Mouse (Mus musculus): ENCODE measurements around the gene Kif9.

Kif9 gene

DNA sequence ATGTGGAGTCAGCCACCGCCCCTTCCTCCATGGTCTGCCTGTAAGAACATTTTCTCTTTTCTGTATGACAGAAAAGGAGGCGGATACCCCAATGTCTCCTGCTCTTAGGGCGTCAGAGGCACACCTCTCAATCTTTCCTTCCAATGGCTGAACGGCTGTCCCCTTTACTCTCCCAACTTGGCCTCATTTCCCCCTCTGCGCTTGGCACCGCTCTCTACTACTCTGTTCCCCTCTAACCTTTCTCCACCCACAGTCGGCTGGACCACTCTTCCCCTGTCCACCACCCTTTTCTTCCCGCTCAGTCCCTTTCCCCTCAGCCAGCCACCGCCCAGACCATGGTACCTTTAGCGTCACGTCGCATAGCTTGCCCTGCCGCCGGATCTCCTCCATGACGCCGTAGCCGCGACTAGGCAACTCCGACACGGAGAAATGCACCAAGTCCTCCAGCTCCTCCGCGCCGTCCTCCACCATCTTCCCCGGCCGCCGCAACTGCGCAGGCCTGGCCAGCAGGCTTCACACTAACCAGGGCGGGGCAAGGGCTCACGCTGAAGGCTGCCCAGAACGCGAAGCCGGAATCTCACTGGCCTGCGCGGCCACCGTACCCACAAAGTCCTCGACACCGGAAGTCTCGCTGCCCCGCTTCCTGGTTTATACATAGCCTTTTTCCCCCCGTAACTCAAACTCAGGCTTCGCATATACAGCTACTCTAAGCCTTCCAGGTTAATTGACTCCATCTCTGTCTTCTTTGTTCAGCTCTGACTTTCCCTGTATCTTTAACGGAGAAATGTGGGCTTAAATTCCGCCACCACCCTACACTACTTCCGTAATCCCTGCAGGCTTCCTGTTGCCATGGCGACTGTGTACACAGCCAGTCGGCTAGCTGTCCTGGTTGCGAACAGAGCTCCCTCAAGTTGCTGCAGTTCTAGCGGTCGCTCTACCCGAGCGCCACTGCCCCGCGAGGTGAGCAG is at the start of gene Kif9, which contains the start of gene Klhl18:
Gene Kif9, plus strand, starts transcription at position 835 of the 968 bp plus-strand sequence.
Gene Klhl18, minus strand, starts transcription at position 571 of the 968 bp plus-strand sequence.
- peak; percentile 99 for DNase-seq

DNA sequence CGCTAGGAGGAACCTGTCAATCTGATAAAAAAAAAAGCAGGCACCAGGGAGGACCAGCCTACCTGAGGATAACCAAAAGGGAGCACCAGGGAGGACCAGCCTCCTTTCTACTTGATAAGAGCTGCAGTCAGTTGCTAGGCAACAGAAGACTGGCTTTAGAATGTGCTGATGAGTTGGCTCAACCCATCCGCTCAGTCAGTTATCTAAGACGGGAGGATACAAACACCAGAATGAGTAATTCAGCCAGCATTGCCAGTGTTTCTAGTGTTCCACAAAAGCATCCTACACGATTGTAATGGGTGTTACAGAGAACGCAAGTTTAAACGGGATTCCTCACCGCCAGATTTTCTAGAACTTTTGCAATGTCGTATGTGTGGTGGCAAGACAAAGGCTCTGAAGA is 45.5 kb upstream of the Kif9 start:
- no peak for DNase-seq

DNA sequence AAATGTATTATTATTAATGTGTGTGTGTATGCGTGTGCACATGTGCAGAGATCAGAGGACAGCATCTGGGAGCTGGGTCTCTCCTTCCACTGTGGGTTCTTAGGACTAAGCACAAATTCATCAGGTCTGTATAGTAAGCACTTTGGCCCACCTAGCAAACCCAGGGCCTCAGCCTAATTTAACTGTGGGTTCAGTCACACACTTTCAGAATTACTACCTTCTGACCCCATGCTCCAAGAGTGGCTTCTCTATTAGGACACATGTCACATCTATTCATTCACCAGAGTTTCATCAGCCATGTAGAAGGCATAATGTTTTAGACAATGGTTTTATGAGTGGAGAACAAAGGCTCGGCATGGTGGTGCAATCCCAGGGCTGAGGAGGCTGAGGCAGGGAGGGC is 43.7 kb upstream of the Kif9 start:
- DNase-seq, result no peak

DNA sequence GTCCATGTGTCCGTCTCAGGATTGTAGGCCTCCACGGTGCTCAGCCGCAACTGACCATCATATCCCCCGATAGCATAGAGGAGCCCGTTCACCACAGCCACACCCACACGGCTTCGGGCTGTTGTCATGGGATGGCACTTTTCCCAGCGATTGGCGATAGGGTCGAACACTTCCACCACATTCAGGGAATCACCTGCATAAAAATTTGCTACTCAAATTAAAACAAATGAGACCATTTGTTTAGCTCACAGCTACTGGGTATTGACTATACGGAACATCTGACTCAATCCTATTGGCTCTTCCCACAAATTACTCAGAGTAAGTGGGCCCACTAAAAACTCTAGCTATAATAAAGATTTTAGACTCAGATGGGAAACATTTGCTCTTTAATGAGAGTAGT is 40.7 kb upstream of the Kif9 start:
- no peak for DNase-seq

DNA sequence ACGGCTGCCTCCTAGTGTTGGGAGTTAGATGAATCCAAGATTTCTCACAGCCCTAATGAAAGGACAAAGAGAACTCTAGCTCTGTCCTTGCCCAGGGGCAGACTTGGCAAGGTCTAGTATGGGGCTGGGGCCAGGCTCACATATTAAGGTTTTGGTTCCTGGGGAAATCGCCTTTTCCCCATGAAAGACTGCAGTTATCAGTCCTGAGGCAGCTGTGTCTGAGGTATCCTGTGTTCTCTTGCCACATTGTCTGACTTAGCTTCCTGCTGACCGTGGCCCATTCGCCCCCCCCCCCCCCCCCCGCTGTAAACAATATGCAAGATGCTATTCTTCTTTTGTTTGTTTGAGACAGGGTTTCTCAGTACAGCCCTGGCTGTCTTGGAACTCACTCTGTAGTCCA is 36.7 kb upstream of the Kif9 start:
- peak; percentile 35 for DNase-seq

DNA sequence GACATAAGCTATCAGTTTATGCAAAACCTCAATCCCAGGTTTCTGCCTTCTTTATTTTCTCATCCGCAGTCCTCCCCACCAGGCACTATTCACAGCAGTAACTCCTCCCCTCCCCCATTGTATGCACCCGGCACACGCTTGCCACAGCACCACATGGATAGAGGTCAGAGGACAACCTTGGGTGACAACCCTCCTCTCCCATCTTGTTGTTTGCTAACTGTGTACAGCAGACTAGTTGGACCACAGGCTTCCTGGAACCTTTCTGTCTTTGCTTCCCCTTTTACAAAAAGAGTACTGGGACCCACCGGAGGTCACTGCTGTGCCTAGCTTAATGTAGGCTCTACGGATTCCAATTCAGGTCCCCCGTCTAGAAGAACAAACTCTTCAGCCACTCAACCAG is 36.2 kb upstream of the Kif9 start:
- no peak for DNase-seq

DNA sequence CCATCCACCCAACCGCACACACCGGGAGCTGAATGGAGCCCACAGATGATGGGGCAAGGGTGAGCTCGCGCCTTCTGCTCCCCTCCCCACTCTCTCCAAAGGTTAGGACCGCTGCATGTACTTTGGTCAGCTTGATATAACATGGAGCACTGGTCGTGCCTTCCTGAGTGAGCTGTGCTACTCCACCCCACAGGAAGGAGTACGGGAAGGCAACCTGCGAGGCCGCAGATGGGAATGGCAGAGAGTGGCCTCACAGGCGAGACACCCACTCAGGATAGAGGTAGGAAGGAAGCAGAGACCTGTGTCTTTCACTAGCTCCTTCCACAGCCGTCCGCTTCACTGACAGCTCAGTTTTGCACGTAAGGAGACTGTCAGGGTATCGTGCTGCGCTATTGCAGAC is 28.4 kb upstream of the Kif9 start:
- DNase-seq, result no peak

DNA sequence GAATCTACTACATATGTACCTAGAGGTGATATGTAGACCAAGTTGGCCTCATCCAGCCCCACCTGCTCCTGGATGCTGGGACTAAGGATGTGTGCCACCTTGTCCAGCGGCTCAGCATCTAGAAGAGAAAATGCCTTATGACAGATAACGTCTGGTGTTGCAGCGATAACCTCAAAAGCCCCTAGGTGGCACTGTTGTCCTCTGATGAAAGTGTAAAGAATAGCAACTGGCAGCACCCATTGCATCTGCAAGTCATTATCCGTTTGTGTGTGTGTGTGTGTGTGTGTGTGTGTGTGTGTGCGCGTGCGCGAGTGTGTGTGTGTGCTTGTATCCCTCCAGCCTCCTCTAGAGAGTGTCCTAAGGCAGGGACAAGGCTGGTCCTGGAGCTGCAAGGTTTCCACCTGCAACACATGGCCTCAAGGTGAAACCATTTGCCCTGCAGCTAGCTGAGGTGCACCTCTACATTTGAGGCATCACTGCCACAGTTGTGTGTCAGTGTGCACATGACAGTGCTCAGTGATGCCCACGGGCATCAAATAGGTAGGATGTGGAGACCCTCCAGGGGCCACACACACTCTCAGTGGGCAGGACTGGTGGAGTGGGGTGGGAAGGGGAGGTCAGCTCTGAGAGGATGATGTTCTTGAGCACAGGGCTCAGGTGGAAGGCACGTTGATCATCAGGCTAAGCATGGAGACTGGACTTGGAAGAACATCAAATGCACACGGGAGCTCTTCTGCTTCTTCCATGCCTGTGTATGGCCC is 27.7 kb upstream of the Kif9 start:
- peak; percentile 90 for DNase-seq

DNA sequence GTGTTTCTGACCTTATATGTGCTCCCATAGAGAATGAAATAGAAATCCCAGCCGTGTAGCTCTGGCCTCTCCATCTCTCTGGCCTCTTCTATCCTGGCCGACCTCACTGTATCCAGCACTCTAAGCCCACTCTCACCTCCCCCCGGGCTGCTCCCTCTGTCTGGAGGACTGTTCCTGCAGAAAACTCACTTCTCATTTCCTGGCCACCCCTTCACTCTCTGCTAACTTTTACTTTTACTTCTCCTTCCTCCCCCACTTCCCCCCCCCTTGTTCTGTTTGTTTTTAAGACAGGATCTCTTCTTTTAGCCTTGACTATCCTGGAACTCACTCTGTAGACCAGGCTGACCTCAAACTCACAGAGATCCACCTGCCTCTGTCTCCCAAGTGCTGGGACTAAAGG is 24.2 kb upstream of the Kif9 start:
- DNase-seq, result no peak

DNA sequence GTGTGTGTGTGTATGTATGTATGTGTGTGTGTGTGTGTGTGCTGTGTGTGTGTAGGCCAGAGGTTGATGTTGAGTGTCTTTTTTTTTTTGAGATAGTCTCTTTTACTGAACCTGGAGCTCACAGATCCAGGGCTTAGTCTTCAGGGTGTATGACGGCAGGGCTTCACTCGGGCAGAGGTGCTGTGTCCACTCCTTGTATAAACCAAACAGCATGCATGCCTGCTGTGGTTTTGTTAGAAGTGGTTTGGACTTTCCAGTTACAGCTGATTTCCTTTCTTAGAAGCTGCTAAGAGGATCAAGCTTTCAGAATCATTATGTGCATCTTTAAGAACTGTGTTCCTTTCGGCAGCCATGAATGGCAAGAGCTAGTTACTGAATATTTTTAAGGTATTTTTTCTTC is 18.8 kb upstream of the Kif9 start:
- DNase-seq, result no peak

DNA sequence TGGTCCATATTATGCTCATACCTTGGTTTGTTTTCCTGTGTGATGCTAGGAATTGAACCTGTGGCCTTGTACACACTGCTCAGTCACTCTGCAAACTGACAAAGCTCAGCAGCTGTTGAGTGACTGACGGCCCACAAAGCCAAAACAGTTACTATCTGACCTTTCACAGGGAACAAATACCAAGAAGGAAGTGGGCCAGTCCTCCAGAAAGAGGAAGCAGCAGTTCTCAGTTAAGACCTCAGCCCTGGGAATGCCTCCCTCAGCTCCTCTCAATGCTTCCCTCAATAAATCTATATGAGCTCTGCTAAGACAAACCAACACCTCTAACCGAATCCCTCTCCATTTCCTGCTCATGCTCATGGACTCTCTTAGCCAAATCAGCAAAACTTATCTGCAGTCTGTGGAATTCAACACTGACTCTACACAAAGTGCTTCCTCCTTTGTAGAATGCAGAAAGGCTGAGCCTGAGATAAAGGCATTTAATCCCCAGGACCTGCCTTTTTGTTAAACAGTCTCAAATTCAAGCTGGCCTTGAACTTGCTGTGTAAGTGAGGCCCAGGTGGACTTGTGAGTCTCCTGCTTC is 17.5 kb upstream of the Kif9 start:
- DNase-seq, result peak; percentile 64

DNA sequence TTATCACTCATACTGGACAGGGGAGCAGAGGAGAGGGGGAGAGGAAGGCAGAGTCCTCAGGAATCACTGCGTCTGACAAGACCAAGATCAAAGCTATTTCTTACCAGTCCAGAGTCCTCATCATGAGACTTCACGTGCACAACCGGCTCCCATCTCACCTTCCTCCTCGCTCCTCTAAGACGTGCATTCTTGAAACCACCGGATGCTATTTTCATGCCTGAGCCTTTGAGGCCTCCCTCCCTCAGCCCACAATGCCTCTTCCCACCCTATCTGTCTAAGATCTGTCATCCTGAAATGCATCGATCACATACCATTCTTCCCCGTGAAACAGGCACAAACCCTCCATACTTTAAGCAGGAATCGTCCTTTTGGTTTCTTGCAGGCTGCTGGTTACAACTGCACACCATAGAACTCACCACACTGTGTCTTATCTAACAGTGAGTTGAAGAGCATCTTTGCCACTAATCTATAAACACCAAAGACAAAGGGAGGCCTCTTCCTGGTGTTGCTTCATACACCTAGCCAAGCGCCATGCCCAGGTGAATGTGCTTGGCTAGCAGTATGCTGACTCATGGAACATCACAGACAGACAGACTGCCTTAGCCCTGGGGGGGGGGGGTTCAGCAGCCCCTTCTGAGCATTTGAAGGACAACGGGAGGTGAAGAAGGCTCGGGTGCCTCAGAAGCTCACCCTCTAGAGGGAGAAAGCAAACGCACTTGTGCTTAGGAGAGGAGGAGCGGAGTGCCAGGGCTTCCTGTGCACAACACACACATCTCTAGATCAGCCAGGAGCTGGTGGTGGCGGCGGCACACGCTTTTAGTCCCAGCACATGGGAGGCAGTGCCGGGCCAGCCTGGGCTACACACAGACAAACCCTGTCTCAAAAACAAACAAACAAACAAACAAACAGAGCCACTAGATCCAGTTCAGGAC is 15.6 kb upstream of the Kif9 start:
- DNase-seq, result no peak

DNA sequence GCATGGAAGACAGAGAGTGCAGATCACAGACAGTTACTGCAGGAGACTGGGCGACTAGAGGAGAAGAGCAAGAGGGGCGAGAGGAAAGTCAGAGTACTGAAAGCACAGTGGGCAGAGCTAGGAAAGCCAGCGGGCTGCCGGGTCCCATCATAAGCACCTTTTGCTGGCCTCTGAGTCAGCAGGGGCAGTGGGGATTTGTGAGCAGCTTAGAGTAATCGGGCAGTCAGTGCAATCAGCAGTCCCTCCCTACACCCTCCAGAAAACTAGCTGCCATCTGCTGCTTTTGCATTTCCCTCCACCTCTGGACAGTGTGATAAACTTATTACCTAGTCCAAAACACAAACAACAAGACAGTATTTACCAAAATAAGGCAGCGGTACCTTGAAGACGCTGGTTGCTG is 14.4 kb upstream of the Kif9 start:
- no peak for DNase-seq

DNA sequence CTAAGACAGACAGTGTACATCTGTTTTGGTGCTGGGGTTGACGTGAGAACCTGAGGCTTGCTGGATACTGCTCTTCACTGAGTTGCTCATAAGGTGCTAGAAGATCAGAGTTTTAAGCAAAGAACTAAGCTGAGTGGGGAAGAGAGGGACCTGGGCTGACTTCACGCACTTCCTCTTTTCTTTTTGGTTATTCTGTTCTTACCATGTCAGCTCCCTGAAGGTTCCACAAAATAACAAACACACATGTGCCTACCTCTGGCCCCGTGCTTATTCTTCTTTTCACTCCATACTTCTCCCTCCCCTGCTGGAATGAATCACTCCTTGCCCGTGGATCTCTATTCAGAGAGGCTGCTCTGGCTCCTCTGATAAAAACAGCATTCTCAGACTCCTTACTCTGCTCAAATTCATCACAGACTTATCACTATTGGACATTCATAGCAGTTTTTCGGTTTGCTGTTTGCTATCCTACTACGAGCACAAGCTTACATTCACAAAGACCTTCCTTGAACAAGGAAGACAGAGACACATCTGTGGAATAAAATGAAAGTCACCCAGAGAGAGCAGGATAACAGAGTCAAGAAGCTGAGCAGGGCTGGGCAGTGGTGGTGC is 12.7 kb upstream of the Kif9 start:
- no peak for DNase-seq

DNA sequence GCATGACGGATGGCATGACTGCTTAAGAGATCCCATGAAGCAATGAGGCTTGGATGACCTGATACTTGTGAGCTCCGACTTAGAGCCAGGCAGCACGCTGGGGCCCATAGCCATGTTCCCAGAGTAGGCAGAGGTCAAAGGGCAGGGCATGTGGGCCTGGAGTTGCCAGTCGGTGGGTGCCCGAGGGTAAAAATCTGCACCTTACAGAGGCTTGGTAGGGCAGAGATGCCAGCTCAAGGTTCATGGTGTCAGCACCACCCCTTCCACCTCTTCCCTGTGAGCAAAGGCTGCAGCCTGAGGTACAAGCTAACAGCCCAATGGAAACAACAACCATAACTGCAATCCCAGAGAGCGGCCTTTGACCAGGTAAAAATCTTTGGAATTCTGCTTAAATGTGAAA is 11.4 kb upstream of the Kif9 start:
- DNase-seq, result no peak

DNA sequence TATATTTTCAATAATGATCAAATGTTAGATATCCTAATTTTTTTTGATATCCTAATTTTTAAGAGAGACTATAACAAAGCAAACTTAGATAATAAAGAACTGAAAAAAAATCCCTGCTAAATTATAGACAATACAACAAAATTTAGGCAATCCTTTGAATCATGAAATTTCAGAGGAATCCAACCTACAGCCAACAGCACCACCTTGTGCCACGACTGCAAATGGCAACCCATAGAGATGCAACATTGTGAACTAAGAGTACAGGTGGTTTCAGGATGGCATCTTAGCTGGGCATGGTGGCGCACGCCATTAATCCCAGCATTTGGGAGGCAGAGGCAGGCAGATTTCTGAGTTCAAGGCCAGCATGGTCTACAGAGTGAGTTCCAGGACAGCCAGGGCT is 10.6 kb upstream of the Kif9 start:
- DNase-seq, result peak; percentile 70

DNA sequence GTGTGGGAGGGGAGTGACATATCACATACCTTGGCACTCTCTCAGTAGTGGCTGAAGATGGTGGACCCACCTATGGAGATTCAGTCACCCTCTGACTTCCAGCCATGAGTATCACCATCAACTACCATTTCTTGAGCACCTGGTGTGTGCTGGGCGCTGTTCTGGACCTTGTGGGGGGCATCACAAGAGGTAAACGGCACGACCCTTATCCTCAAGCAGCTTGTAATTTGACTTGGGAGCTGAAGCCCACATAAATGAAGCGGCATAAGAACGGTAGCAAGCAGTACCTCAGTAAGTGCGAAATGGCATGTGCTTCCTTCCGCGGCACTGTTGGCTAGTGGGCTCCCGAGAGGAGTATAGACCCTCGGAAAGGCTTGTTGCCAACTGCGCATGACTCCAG is 1.2 kb downstream of the Kif9 start:
- DNase-seq, result no peak

DNA sequence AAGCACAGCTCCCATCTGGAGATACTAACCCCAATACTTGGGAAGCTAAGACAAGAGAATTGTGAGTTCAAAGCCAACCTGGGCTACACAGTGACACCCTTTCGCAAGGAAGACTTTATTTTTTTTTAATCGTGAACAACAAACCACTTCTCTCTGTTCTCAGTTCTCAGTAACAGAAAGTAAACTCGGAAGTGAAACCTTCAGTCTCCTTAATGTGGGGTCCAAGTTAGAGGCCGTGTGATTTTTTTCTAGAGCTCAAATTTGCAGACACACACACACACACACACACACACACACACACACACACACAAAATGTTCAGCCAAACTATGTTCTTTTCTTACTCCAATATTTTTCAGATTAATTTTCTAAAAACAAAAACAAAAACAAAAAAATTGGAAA is 1.9 kb downstream of the Kif9 start:
- DNase-seq, result no peak

DNA sequence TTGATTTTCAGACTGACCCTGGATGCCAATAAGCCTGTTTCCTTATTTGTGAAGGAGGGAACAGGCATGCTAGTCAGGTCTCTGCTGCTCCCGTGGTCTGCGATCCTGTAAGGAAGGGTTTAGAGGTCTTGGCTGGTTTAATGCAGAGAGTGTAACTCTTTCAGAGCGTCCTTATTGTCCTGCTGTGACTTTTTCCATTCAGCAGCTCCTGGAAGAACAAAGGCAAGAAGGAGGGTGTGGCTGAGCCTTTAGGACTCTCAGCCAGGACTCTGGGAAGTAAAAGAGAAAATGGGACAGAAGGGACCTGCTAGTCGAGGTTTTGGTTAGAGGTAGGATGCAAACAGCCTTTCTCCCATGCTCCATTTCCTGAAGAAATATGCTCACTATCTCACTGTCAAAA is 12.1 kb downstream of the Kif9 start:
- DNase-seq, result no peak

DNA sequence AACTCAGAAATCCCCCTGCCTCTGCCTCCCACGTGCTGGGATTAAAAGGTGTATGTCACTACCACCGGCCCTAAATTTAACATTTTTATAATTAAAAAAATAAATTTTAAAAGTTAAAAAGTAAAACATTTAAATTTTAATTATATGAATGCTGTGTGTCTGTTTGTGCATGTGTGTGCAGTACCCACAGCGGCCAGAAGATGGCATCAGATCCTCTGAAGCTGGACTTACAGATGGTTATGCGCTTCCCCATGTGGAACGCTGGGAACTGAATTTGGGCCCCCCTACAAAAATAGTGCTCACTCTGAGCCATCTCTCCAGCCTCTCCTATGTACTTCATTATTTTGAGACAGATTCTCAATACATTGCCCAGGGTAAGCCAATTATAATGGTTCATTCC is 14.2 kb downstream of the Kif9 start:
- peak; percentile 28 for DNase-seq

DNA sequence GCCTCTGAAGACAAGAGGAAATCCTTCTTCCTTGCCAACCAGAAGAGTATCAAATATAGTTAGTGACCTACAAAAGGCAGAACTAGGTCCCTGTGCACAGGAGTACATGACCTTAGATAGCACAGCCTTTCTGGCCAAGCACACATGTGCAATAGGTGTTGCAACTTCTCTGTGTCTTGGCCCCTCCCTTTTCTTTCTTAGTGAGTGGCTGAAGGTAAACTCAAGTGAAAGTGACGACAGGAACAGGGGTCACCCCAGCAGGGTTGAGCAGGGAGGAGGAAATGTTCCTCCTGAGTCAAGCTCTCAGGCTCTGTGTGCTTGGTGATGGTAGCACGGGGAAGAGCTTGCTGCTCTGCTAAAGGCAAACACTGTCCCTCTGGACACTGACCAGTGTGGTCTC is 49.0 kb downstream of the Kif9 start:
- DNase-seq, result peak; percentile 74
